Mouse (Mus musculus) neural tube, embryonic 12.5 days (tissue): ENCODE measurements around the gene Trem1. TPM values are rescaled to one million over a fixed set of nuclear protein-coding genes. Genes with fewer than 3 reads are reported as not detected.
A peak's percentile ranks its signal among the peaks of the same experiment; 100 is the strongest.

Source experiments
- ATAC-seq: fragments of 200-750 bp; cut with Nextera tagmentation; 2 replicates; pipeline ENCODE4 v1.8.0; 2017; ENCODE audit warnings: low read depth, mild to moderate bottlenecking, moderate TSS enrichment, moderate library complexity; ENCODE audit not compliant: low FRiP score
- H3K27ac ChIP-seq: fragments of 300-500 bp; sonication (generic); 2 replicates; pipeline ENCODE4 v1.5.1; 2016
- H3K27me3 ChIP-seq: fragments of 300-500 bp; sonication (generic); replicated peaks from 2 replicates; pipeline ENCODE4 v1.6.1; 2016; ENCODE audit warnings: mild to moderate bottlenecking
- H3K36me3 ChIP-seq: fragments of 300-500 bp; sonication (generic); 2 replicates; pipeline ENCODE4 v1.6.1; 2016; ENCODE audit warnings: mild to moderate bottlenecking
- H3K4me1 ChIP-seq: fragments of 300-500 bp; sonication (generic); 2 replicates; pipeline ENCODE4 v1.6.1; 2016
- H3K4me2 ChIP-seq: fragments of 300-500 bp; sonication (generic); replicated peaks from 2 replicates; pipeline ENCODE4 v1.6.1; 2016; ENCODE audit warnings: mild to moderate bottlenecking
- H3K4me3 ChIP-seq: fragments of 300-500 bp; sonication (generic); 2 replicates; pipeline ENCODE4 v1.5.1; 2016
- H3K9ac ChIP-seq: fragments of 300-500 bp; sonication (generic); 2 replicates; pipeline ENCODE4 v1.6.1; 2016; ENCODE audit warnings: mild to moderate bottlenecking
- H3K9me3 ChIP-seq: fragments of 300-500 bp; sonication (generic); 2 replicates; pipeline ENCODE4 v1.6.1; 2016; ENCODE audit warnings: mild to moderate bottlenecking
- WGBS: fragments of 180-500 bp; shearing (Covaris S2); methylation state at CpG from one replicate; pipeline ENCODE4 v1.1.7; 2016; 5-methylcytosine and 5-hydroxymethylcytosine counted together
- polyA plus RNA-seq: library from polyadenylated mRNA; unstranded; fragments of >200 nt; fragmentation: Nextera tagmentation; extraction: Ambion mirVana; gene quantifications from 2 replicates; pipeline ENCODE4 v1.2.1, GENCODE M21; 2016

Gene Trem1
- polyA plus RNA-seq, 1 experiment from 2014 or later = not detected

DNA sequence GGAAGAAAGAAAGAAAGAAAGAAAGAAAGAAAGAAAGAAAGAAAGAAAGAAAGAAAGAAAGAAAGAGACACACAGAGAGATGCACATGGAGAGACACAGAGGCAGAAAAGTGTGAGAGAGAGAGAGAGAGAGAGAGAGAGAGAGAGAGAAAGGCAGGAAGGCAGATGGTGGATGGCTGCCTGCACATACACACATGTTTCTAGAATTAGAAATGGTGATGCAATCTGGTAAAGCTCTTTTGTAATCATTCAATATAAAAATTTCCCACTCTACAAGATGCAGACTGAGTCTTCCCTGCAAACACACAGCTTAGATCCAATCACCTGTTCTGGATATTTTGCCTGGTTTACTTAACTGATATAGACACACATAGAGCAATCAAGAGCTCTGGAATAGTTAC, 16.5 kb downstream of the Trem1 start:
- no peak overlapping the region for H3K27ac ChIP-seq
- H3K4me1 ChIP-seq = no peaks in the 10 kb centered on the region

DNA sequence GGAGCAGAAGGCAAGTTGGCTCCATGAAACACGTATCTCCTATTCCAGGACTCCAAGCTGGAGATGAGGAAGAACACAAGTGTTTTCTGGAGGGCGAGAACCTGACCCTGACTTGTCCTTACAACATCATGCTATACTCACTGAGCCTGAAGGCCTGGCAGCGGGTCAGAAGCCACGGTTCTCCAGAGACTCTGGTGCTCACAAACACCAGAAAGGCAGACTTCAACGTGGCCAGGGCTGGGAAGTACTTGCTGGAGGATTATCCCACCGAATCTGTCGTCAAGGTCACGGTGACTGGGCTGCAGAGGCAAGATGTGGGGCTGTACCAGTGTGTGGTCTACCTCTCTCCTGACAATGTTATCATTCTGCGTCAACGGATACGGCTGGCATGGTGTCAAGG, 16.9 kb downstream of the Trem1 start:
- H3K27ac ChIP-seq = no peak overlapping the region
- H3K9ac ChIP-seq = no peak overlapping the region
- no peaks in the 10 kb centered on the region for H3K36me3 ChIP-seq
- H3K4me1 ChIP-seq = no peaks in the 10 kb centered on the region
- H3K4me2 ChIP-seq = no peak overlapping the region
- WGBS = 89% methylated on average over 11 of the region's 11 CpGs
- no peak overlapping the region for H3K4me3 ChIP-seq
- no peaks in the 10 kb centered on the region; the same call in 1 of the 2 replicates for H3K9me3 ChIP-seq
- no peaks in the 10 kb centered on the region for H3K27me3 ChIP-seq
- no peak for ATAC-seq

More for the DNA sequence above, 16.5 kb downstream of the Trem1 start:
- Histone ChIP-seq H3K9ac (no peak overlapping the region), H3K27me3 (no peaks in the 10 kb centered on the region), H3K36me3 (no peaks in the 10 kb centered on the region), H3K4me3 (no peak overlapping the region), H3K9me3 (no peaks in the 10 kb centered on the region; the same call in 1 of the 2 replicates), H3K4me2 (no peak overlapping the region)
- ATAC-seq = no peak

DNA sequence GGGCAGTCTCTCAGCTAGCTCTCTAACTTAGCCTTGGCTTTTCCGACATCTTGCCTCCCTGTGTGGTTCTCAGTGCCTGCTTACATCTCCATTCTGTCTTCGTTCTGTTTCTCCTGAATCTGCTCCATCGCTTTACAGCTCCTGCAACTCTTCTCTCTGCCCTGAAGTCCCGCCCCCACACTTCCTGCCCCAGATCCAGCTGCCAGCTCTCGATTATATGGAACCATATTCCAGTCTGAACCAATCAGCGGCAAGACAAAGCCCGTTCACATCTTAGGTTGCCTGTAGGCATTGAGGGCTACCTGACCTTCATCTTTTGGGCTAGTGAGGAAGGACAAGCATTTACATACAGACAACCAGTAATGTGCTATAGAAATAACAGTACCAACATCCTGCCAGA, 18.1 kb downstream of the Trem1 start:
- Histone ChIP-seq H3K27ac (no peak overlapping the region), H3K4me3 (no peak overlapping the region), H3K9ac (no peak overlapping the region), H3K4me2 (no peak overlapping the region), H3K9me3 (no peaks in the 10 kb centered on the region; the same call in 1 of the 2 replicates), H3K36me3 (no peaks in the 10 kb centered on the region), H3K4me1 (no peaks in the 10 kb centered on the region), H3K27me3 (no peaks in the 10 kb centered on the region)
- 94% methylated on average over 7 of the region's 7 CpGs for WGBS
- no peak for ATAC-seq

DNA sequence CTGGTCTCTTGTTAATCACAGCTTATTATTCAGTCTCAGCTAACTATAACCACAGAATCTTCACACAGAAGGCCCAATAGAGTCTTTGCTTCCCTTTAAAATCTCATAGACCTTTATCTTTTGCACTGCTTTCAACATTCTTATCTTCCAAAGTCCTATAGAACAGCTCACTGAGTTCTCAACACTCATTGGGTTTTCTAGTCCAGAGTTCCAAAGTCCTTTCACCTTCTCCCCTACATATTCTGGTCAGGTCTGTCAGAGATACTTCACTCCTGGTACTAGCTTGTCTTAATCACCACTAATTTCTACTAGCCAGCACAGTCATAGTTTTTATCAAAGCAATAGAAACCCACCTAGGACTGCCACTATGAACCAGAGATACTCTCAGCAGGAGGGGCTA, 24.0 kb downstream of the Trem1 start:
- Histone ChIP-seq H3K9ac (no peak overlapping the region), H3K9me3 (peaks cover 9% of the 10 kb centered on the region; the same call in 1 of the 2 replicates), H3K27ac (no peak overlapping the region), H3K4me3 (no peak overlapping the region), H3K4me1 (no peaks in the 10 kb centered on the region), H3K27me3 (no peaks in the 10 kb centered on the region), H3K4me2 (no peak overlapping the region), H3K36me3 (no peaks in the 10 kb centered on the region)
- no peak for ATAC-seq

DNA sequence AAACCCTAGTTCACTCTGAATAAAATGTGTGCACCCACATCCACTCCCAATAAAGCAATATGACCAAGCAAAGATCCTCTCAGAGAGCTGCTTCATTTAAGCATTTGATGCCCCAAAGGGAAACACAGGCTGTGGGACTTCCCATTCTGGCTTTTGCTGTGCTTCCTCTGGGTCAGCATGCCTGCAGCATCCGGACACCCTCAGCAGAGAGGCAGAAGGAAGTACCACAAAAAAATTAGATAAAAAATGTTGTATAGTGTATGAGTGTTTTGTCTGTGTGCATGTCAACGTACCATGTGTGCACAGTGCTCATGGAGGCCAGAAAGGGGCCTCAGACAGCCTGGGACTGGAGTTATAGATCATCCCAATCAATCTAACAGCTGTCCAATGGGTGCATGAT, 29.3 kb downstream of the Trem1 start:
- Histone ChIP-seq H3K36me3 (no peaks in the 10 kb centered on the region), H3K9ac (no peak overlapping the region), H3K27me3 (no peaks in the 10 kb centered on the region), H3K4me2 (no peak overlapping the region), H3K4me3 (no peak overlapping the region), H3K27ac (no peak overlapping the region), H3K4me1 (peaks cover 7% of the 10 kb centered on the region), H3K9me3 (peaks cover 9% of the 10 kb centered on the region; the same call in 1 of the 2 replicates)
- WGBS = 80% methylated on average over 2 of the region's 2 CpGs
- no peak for ATAC-seq

DNA sequence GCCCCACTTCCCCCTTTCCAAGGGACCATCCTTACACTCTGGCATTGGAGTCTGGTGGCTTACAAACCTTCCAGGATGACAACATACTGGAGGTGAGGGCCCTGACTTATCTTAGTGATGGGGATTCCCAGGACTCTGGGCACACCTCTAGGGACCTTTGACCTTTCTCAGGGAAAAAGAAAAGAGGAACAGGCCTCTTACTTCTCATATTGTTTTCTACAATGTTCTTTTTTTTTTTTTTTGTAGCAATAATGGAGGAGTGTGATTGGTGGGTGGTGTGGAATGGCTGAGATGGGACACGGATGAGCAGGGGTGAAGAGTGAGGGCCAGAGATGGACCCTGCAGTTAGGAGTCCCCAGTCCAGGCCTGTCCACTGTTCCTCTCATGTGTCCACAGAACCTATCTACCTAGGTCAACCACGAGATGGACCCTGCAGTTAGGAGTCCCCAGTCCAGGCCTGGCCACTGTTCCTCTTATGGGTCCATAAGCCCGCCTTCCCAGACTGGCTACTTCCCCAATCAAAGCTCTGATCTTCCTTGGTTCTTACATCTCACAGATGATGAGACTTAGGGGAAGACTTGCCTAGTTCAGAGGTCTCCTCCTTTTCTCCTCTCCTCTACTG, 31.3 kb downstream of the Trem1 start, which contains the start of gene Treml4:
Gene Treml4 (plus strand): TSS at position 555 of the 622 bp plus-strand sequence.
- 92% methylated on average over 3 of the region's 3 CpGs for WGBS
- Histone ChIP-seq H3K27me3 (no peaks in the 10 kb centered on the region), H3K36me3 (no peaks in the 10 kb centered on the region)

DNA sequence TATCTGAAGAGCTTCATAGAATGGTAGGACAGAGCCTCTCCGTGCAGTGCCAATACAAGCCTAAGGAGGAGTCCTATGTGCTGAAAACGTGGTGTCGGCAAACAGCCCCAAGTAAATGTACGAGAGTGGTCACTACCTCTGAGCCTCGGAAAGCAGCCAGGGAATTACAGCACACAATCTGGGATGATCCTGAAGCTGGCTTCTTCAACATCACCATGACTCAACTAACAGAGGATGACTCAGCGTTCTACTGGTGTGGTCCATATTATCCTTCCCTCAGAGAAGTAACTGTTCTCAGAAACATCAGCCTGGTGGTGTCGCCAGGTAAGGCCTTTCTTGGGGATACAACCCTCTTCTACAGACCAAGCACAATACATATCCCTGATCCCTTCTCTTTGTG, 32.1 kb downstream of the Trem1 start:
- Histone ChIP-seq H3K27me3 (no peaks in the 10 kb centered on the region), H3K4me3 (no peak overlapping the region), H3K36me3 (no peaks in the 10 kb centered on the region), H3K27ac (no peak overlapping the region), H3K9ac (no peak overlapping the region), H3K4me1 (peaks cover 7% of the 10 kb centered on the region), H3K4me2 (no peak overlapping the region), H3K9me3 (peaks cover 3% of the 10 kb centered on the region; the same call in 1 of the 2 replicates)
- 92% methylated on average over 7 of the region's 7 CpGs for WGBS
- no peak for ATAC-seq

More for the DNA sequence above, 31.3 kb downstream of the Trem1 start, which contains the start of gene Treml4:
- Histone ChIP-seq H3K27ac (no peak within 1 kb of the TSS), H3K4me1 (peaks cover 7% of the 10 kb centered on the region), H3K9me3 (peaks cover 9% of the 10 kb centered on the region; the same call in 1 of the 2 replicates), H3K4me3 (no peak within 1 kb of the TSS), H3K9ac (no peak within 1 kb of the TSS), H3K4me2 (no peak within 1 kb of the TSS)
- no peak for ATAC-seq

DNA sequence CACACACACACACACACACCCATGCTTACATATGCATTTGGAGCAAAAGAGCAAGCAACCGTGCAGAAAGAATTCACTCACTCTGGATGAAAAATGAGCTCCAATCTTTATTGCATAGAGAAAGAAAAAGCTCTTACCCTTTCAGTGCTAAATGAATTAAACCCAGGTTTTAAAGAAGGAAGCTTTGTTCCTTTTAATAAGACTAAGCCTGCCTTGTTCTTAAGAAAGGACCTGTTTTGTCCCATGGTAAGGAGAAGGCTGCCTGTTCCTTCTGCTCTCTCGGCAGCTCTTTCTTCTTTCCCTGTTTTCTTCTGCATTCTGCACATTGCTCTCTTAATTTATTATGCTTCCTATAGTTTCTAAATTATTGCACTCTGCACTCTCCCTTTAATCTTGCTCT, 33.6 kb downstream of the Trem1 start:
- Histone ChIP-seq H3K27me3 (no peaks in the 10 kb centered on the region; the same call in 1 of the 2 replicates), H3K9ac (no peak overlapping the region), H3K9me3 (no peaks in the 10 kb centered on the region), H3K27ac (no peak overlapping the region), H3K4me2 (no peak overlapping the region), H3K4me1 (peaks cover 7% of the 10 kb centered on the region), H3K4me3 (no peak overlapping the region), H3K36me3 (no peaks in the 10 kb centered on the region)
- 8% methylated on average over 2 of the region's 2 CpGs for WGBS
- peak; percentile 58 for ATAC-seq

DNA sequence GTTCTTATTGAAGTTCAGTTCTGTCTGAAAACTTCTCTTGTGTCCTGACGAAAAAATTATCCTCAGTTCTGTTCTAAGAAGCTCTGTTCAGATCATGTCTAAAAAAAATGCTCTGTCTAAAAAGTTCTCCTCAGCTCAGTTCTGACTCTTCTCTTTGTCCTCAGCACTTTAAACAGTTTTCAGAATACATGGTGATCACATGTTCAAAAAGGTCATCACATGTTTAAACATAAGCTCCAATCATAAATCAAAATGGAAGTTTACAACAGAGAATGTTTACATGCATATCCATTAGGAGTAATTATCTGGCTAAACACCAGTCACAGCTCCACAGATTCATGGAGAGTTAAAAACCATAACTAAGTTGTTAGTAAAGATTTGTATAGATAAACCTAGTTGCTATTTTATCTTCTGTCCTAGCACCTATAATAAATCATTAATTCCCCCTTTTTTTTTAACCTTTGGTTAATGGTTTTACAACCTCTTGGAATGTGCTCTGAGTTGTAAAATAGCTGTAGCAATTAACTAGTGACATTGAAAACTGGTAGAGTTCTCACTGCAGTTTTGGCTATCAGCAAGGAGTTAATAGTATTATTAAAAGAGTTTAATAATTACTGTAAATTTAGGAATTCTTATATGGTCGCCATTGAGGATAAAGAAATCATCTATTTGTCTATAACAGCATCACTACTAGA, 34.2 kb downstream of the Trem1 start:
- Histone ChIP-seq H3K27ac (no peak overlapping the region), H3K4me2 (no peak overlapping the region), H3K9ac (no peak overlapping the region), H3K4me3 (no peak overlapping the region), H3K4me1 (peaks cover 7% of the 10 kb centered on the region), H3K36me3 (no peaks in the 10 kb centered on the region), H3K27me3 (no peaks in the 10 kb centered on the region; the same call in 1 of the 2 replicates), H3K9me3 (no peaks in the 10 kb centered on the region)
- 20% methylated on average over 2 of the region's 2 CpGs for WGBS
- peak; percentile 50; the same call in 1 of the 2 replicates for ATAC-seq

DNA sequence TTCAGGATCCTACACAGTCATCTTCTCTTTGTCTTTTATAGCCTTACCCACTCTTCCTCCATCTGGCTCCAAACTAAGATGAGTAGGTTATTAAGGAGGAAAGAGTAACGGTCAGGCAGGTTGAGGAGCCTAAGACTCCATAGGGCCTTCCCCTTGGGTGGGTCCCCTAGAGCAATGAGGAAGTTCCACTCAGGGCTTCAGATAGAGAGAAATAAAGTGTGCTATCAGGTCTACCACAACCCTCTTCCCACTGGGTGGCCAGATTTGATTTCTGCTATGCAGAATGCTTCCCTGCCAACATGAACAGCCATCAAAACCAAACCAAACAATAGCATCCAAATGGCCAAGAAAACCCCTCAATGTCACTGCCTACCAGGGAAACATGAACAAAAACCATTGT, 35.0 kb downstream of the Trem1 start:
- Histone ChIP-seq H3K4me2 (no peak overlapping the region), H3K4me1 (peaks cover 7% of the 10 kb centered on the region), H3K27me3 (no peaks in the 10 kb centered on the region; the same call in 1 of the 2 replicates), H3K9me3 (no peaks in the 10 kb centered on the region), H3K36me3 (no peaks in the 10 kb centered on the region), H3K4me3 (no peak overlapping the region), H3K9ac (no peak overlapping the region), H3K27ac (no peak overlapping the region)
- 66% methylated on average over 1 of the region's 1 CpGs for WGBS
- no peak for ATAC-seq

DNA sequence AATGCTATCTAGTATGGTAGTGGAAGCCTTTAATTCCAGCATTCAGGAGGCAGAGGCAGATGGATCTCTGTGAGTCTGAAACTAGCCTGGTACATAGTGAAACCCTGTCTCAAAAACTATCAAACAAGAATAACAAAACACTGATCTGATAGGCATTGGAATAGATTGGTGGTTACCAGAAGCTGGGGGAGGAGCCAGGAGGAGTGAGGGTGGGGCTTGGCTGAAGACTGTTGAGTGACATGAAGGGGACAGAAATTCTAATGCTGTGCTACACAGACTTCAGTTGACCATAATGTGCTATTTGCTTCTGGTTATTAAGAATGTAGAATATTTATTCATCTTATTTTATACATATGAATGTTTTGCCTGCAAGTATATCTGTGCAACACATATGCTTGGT, 35.7 kb downstream of the Trem1 start:
- H3K27ac ChIP-seq = no peak overlapping the region
- no peak overlapping the region for H3K4me2 ChIP-seq
- ATAC-seq = no peak
- no peak overlapping the region for H3K4me3 ChIP-seq
- H3K27me3 ChIP-seq = no peaks in the 10 kb centered on the region; the same call in 1 of the 2 replicates
- no peaks in the 10 kb centered on the region for H3K36me3 ChIP-seq
- no peak overlapping the region for H3K9ac ChIP-seq
- H3K4me1 ChIP-seq = peaks cover 7% of the 10 kb centered on the region
- no peaks in the 10 kb centered on the region for H3K9me3 ChIP-seq

DNA sequence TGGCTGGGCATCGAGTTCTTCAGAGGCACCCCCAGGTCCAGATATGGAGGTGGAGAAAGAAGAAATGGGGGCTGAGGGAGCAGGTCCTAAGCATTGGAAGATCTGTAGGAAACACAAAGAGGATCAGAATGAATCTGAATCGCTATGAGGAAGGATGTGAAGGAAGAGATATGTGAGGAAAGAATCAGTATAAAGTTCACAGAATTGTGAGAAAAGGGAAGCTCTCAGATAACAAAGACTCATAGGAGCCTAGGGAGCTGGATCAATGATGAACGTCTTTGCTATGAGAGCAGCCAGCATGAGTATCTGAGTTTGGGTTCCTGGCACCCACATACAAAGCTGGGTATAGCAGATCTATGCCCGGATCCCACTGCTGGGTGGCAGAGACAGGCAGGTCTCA, 37.3 kb downstream of the Trem1 start:
- H3K4me1 ChIP-seq = peaks cover 7% of the 10 kb centered on the region
- H3K27ac ChIP-seq = no peak overlapping the region
- WGBS = 80% methylated on average over 4 of the region's 4 CpGs
- no peak overlapping the region for H3K9ac ChIP-seq
- H3K4me2 ChIP-seq = no peak overlapping the region
- H3K4me3 ChIP-seq = no peak overlapping the region
- H3K36me3 ChIP-seq = no peaks in the 10 kb centered on the region
- no peaks in the 10 kb centered on the region for H3K9me3 ChIP-seq
- no peak for ATAC-seq
- H3K27me3 ChIP-seq = no peaks in the 10 kb centered on the region; the same call in 1 of the 2 replicates
